In genomic region chr2:45114596-45114995, GRCm38 (mm10) we compare ENCODE assay signal across 8 mouse cellular contexts. TPM values are rescaled to one million over a fixed set of nuclear protein-coding genes. Genes with fewer than 3 reads are reported as not detected.
DNase-seq lines count a peak whose midpoint lies in the region; ATAC-seq and TF ChIP-seq lines count a peak whose summit lies in the region.

No protein-coding gene starts in this region.

- intact Hi-C loops in gastrocnemius, adult 2 months (cut with DNase I) = loop anchor here (10.0 kb wide), 1 partner anchor 560 kb away; no protein-coding TSS in a partner anchor
- intact Hi-C loops in gastrocnemius, postnatal 36 days (cut with DNase I) = loop anchor here (5.0 to 10.0 kb wide), 2 partner anchors 542 to 970 kb away; no protein-coding TSS in a partner anchor

- peaks cover 10% of the 10 kb centered on the region; the same call in 1 of the 2 replicates for H3K4me1 ChIP-seq in liver, postnatal 0 days (ENCODE audit: insufficient read depth)

- H3K4me3 ChIP-seq in gastrocnemius, adult 2 months = peak overlapping the region; percentile 93
- no peak overlapping the region for H3K4me3 ChIP-seq in liver, postnatal 0 days (ENCODE audit: low read depth, low read length)

- peak; percentile 39 for DNase-seq in gastrocnemius, adult 2 months
- no peak for DNase-seq in gastrocnemius, postnatal 36 days
- peak; percentile 22 to 31 for DNase-seq in spleen, postnatal 36 days (ENCODE audit: low spot score in 2 of 2)
- no peak for DNase-seq in spleen, adult 12 weeks (ENCODE audit: low spot score)
- DNase-seq in liver, postnatal 0 days = no peak
- DNase-seq in thymus, adult 18-20 months = no peak
- no peak for DNase-seq in adrenal gland, postnatal 36 days
- no peak for DNase-seq in cerebellum, adult 9-11 months

- no peak for TF ChIP-seq EP300 in liver, postnatal 0 days (IDR thresholded peaks at IDR 0.05; ENCODE audit: low read depth)

- H3K9me3 ChIP-seq in liver, postnatal 0 days (ENCODE audit: low read length) = no peaks in the 10 kb centered on the region

- H3K9ac ChIP-seq in liver, postnatal 0 days (replicated peaks) = no peak overlapping the region

- H3K27ac ChIP-seq in gastrocnemius, adult 2 months = peak overlapping the region; percentile 99
- H3K27ac ChIP-seq in liver, postnatal 0 days (ENCODE audit: low read depth) = peak overlapping the region; percentile 36; the same call in 1 of the 2 replicates

- H3K36me3 ChIP-seq in liver, postnatal 0 days (replicated peaks; ENCODE audit: insufficient read depth, low read length) = no peaks in the 10 kb centered on the region

- peaks cover 16% of the 10 kb centered on the region; the same call in 1 of the 2 replicates for H3K27me3 ChIP-seq in liver, postnatal 0 days (ENCODE audit: insufficient read depth, low read length)

- TF ChIP-seq CTCF in gastrocnemius, adult 2 months (IDR thresholded peaks at IDR 0.05) = no peak
- no peak for TF ChIP-seq CTCF in liver, postnatal 0 days (IDR thresholded peaks at IDR 0.05; ENCODE audit: low read depth)

- peak overlapping the region; percentile 98 for H3K4me2 ChIP-seq in liver, postnatal 0 days (ENCODE audit: low read depth, low read length)

- WGBS in liver, postnatal 0 days (ENCODE audit: insufficient replicate concordance) = 21% methylated on average over 2 of the region's 2 CpGs

- ATAC-seq in liver, postnatal 0 days = no peak

RNA-seq across cellular contexts. Expression of gene Zeb2, which starts 2.6 kb away (rescaled TPM):
- total RNA-seq in gastrocnemius, adult 2 months (2021) = 10 to 100 TPM; 31.3 to 41.6 TPM
- 10 to 100 TPM; 29.1 to 30.4 TPM for total RNA-seq in gastrocnemius, postnatal 36 days (2021)
- polyA plus RNA-seq in liver, postnatal 0 days (2015; fragmentation: Nextera tagmentation; extraction: Ambion mirVana) = 8.1 and 8.8 TPM in 2 replicates
- total RNA-seq in adrenal gland, postnatal 36 days (2021) = 100 to 1,000 TPM; 173 to 184 TPM

Comparison
In these comparisons a context has a peak if more than half of its experiments do, and no peak if none do; other contexts are left out.
1. DNase-seq: peak in gastrocnemius, adult 2 months (single experiment) and spleen, postnatal 36 days (2 of 2); none in gastrocnemius, postnatal 36 days (0 of 2), spleen, adult 12 weeks (single experiment), liver, postnatal 0 days (single experiment), thymus, adult 18-20 months (0 of 2), adrenal gland, postnatal 36 days (0 of 2) and cerebellum, adult 9-11 months (single experiment).
2. RNA of gene Zeb2, which starts 2.6 kb away (total RNA-seq): 173 to 184 TPM in adrenal gland, postnatal 36 days; 31.3 to 41.6 TPM in gastrocnemius, adult 2 months and 29.1 to 30.4 TPM in gastrocnemius, postnatal 36 days; every median in the first group is over 4 times any median in the second.